Mouse (Mus musculus) spleen, adult 2 months (tissue): ENCODE results near the gene Trappc5. TPM values are rescaled to one million over a fixed set of nuclear protein-coding genes. Genes with fewer than 3 reads are reported as not detected.

Experiments
- DNase-seq, 2 experiments: peaks; one replicate each; pipeline versions ENCODE4 v3.0.0 to v3.0.0-alpha.2; 2012 to 2021; ENCODE audit warnings: low spot score in 2 of 2, low read depth in 1 of 2
- H3K27ac ChIP-seq: fragments of 200-500 bp; 2 replicates; pipeline ENCODE4 v1.5.1; 2012; ENCODE audit warnings: low read length, inconsistent platforms; ENCODE audit not compliant: insufficient read depth
- H3K27me3 ChIP-seq: fragments of 200-500 bp; 2 replicates; pipeline ENCODE4 v1.6.1; 2012; ENCODE audit warnings: mild to moderate bottlenecking, moderate library complexity, low read length, inconsistent platforms; ENCODE audit not compliant: control insufficient read depth, insufficient read depth
- H3K36me3 ChIP-seq: fragments of 200-500 bp; 2 replicates; pipeline ENCODE4 v1.6.1; 2012; ENCODE audit warnings: mild to moderate bottlenecking, low read length, inconsistent platforms; ENCODE audit not compliant: control insufficient read depth, insufficient read depth
- H3K4me1 ChIP-seq: fragments of 200-500 bp; 2 replicates; pipeline ENCODE4 v1.6.1; 2011; ENCODE audit warnings: inconsistent platforms; ENCODE audit not compliant: control insufficient read depth, insufficient read depth, insufficient read length
- H3K4me3 ChIP-seq: fragments of 200-500 bp; 2 replicates; pipeline ENCODE4 v1.5.1; 2011; ENCODE audit warnings: mild to moderate bottlenecking, inconsistent platforms; ENCODE audit not compliant: insufficient read depth, insufficient read length; ENCODE audit errors: extremely low read depth
- CTCF ChIP-seq: fragments of 200-500 bp; IDR thresholded peaks from 2 replicates; pipeline ENCODE4 v1.5.1; 2011; ENCODE audit warnings: mild to moderate bottlenecking, inconsistent platforms; ENCODE audit not compliant: insufficient read depth, insufficient read length, insufficient replicate concordance; ENCODE audit errors: extremely low read depth
- POLR2A ChIP-seq: fragments of 200-500 bp; IDR thresholded peaks from 2 replicates; pipeline ENCODE4 v1.6.1; 2011; ENCODE audit warnings: low read depth, low read length, inconsistent platforms
- WGBS: fragments of 180-500 bp; shearing (Covaris S2); methylation state at CpG from one replicate; pipeline ENCODE4 v1.1.7; 2018; 5-methylcytosine and 5-hydroxymethylcytosine counted together
- polyA plus RNA-seq: library from polyadenylated mRNA; depleted of rRNA; stranded (reverse); fragments of >200 nt; gene quantifications from 2 replicates; pipeline ENCODE4 v1.2.3, GENCODE M21; 2012

The Trappc5 gene
- polyA plus RNA-seq, 1 experiment, result 21.6 TPM

DNA sequence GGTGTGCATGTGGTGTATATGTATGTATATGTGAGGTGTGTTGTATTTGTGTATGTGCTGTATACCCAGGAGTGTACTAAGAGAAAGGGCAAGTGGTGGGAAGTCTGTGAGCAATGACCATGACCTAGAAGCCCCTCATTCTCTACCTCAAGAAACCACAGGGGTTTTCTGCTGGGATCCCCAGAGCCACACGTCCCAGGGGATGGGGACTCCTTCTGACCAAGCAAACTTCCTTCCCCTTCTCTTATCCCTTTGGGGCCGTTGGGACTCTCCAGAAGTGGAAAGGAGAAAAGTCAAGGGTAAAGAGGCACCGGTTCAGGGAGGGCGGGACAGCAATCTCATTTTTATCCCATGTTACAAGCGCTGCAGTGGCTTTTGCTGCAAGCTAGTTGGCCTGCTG is 9.3 kb downstream of the Trappc5 start:
- Histone ChIP-seq H3K27me3 (no peaks in the 10 kb centered on the region), H3K27ac (0 out of 2 replicates have a peak overlapping the region, but pooled peaks have one; percentile 22), H3K36me3 (peaks cover 40% of the 10 kb centered on the region), H3K4me3 (no peak overlapping the region), H3K4me1 (peaks cover 12% of the 10 kb centered on the region; the same call in 1 of the 2 replicates)
- 52% methylated on average over 5 of the region's 5 CpGs for WGBS
- no peak for DNase-seq
- no peak for TF ChIP-seq POLR2A
- no peak for TF ChIP-seq CTCF

DNA sequence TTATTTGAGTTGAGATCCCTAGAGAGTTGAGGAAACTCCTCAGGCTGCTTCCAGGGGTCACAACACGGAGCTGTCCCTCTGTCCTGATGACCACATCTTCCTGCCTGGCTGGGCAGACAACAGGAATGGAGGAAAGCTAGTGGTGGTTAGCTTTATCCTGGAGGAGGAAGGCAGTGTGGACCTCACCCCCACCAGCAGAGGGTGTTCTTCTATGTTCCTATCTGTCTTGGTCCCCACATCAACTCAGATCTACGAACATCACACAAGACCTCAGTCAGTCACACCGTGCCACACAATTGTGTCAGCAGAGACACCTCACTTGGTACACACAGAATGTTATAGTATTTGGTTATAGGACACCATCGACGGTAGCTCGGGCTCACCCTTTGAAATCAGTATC is 11.4 kb downstream of the Trappc5 start:
- H3K4me3 ChIP-seq, result no peak overlapping the region
- H3K27ac ChIP-seq, result no peak overlapping the region
- H3K27me3 ChIP-seq, result no peaks in the 10 kb centered on the region
- peak; percentile 14; the same call in 1 of the 2 replicates for TF ChIP-seq CTCF
- no peak for TF ChIP-seq POLR2A
- no peak for DNase-seq
- peaks cover 12% of the 10 kb centered on the region; the same call in 1 of the 2 replicates for H3K4me1 ChIP-seq
- 58% methylated on average over 6 of the region's 6 CpGs for WGBS
- H3K36me3 ChIP-seq, result peaks cover 41% of the 10 kb centered on the region

DNA sequence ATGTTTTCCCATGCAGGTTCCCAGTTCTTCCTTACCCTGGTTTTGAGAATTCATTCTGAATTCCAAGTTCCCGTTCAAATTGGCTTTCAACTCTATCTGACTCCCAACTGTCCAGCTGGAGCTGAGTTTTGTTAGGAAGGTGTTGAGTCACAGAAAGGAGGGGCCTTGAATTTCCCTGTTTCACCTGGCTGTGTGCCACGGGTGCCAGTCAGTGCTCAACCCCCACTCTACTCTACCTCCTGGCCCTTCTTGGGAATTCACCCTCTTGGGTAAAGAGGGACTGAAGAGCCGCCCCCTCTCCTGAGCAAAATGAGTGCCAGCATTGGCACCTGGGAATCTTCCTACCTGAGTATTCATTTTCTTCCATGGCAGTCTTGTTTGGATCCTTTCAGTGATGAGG is 14.7 kb downstream of the Trappc5 start:
- H3K36me3 ChIP-seq, result peaks cover 26% of the 10 kb centered on the region
- 70% methylated on average over 3 of the region's 3 CpGs for WGBS
- H3K27me3 ChIP-seq, result no peaks in the 10 kb centered on the region
- H3K27ac ChIP-seq, result no peak overlapping the region
- TF ChIP-seq POLR2A, result no peak
- no peak for TF ChIP-seq CTCF
- DNase-seq, result no peak
- peaks cover 16% of the 10 kb centered on the region; the same call in 1 of the 2 replicates for H3K4me1 ChIP-seq
- H3K4me3 ChIP-seq, result peak overlapping the region; percentile 9; the same call in 1 of the 2 replicates

DNA sequence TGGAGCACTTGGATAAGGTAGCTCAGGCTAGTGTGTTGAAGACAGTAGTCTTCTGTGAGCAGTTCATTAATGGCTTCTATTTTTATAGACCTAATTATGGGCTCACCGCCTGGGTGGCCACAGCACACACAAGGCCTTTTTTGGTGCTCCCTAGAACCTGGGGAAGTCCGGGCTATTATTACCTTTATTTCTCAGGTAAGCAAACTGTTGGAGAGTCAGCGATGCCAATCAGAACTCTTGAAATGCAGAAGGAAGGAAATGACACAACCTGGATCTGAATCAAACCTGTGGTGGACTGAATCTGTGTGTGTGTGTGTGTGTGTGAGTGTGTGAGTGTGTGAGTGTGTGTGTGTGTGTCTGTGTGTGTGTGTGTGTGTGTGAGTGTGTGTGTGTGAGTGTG is 18.0 kb downstream of the Trappc5 start, which contains the start of gene Fcer2a:
Fcer2a (minus strand) TSS at position 55 of the 400 bp plus-strand sequence.
- Histone ChIP-seq H3K27ac (peak within 1 kb of the TSS; percentile 85), H3K4me1 (peaks cover 6% of the 10 kb centered on the region; the same call in 1 of the 2 replicates), H3K27me3 (no peaks in the 10 kb centered on the region), H3K4me3 (peak within 1 kb of the TSS; percentile 62), H3K36me3 (peaks cover 10% of the 10 kb centered on the region)
- no peak for TF ChIP-seq CTCF
- peak; percentile 54 to 55 for DNase-seq
- 37% methylated on average over 3 of the region's 3 CpGs for WGBS

DNA sequence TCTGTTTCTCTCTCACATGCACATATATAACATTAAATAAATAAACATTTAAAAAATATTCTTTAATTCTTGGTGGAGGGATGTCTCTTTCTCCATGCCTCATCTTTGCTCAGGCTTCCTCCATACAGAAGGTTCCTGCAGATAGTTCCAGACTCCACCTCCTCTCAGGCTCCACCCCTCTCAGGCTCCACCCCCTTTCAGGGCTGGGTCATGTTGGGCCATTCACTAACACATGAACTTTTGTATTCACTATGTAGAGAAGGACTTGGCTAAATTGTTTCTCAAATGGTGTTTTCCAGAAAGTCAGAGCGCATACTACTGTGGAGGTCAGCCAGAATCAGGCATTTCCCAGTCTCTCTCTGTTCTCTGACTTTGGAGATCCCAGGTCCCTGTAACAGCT is 25.4 kb downstream of the Trappc5 start:
- no peak for DNase-seq
- Histone ChIP-seq H3K27ac (no peak overlapping the region), H3K36me3 (no peaks in the 10 kb centered on the region), H3K4me1 (peaks cover 2% of the 10 kb centered on the region; the same call in 1 of the 2 replicates), H3K27me3 (no peaks in the 10 kb centered on the region), H3K4me3 (no peak overlapping the region)
- 93% methylated on average over 1 of the region's 1 CpGs for WGBS
- TF ChIP-seq POLR2A (no peak), CTCF (no peak)

DNA sequence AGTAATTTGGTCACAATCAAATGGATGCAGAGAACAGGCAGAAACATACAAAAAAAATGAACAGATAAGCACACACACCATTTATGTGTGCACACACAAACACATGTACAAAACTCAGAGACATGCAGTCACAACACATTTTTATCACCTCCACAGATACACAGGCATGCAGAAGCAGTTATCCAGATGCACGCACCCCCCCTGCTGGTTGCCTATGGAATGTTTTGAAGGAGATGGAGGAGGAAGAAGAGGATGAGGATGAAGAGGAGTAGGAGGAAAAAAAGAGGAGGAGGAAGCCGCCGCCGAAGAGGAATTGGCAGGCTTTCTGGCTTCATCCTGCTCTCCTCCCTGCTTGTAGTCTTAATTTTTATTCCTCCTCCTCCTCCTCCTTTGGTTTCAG is 29.6 kb downstream of the Trappc5 start:
- Histone ChIP-seq H3K4me1 (peaks cover 9% of the 10 kb centered on the region; the same call in 1 of the 2 replicates), H3K4me3 (no peak overlapping the region), H3K36me3 (no peaks in the 10 kb centered on the region), H3K27ac (no peak overlapping the region), H3K27me3 (no peaks in the 10 kb centered on the region)
- TF ChIP-seq CTCF (no peak), POLR2A (no peak)
- DNase-seq, result no peak
- WGBS, result 38% methylated on average over 4 of the region's 4 CpGs

DNA sequence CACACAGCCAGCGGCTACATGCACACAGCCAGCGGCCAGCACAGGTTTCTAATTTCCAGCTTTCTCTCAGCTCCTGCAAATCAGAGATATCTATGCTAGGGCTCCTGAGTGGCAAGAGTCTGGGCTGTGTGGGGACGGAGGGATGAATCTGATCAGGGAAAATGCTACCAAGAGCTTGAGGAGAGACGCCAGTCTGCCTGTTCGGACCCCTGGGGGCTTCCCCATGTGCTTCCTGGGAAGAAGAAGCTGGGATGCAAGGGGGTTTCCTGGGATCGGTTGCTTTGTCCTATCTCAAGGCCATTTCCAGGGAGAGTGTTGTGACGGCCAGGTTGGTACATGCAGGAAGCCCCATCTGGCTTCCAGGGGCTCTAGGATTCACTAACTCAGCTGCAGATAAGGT is 31.5 kb downstream of the Trappc5 start:
- Histone ChIP-seq H3K4me3 (no peak overlapping the region), H3K27me3 (no peaks in the 10 kb centered on the region), H3K4me1 (peaks cover 21% of the 10 kb centered on the region; the same call in 1 of the 2 replicates), H3K27ac (no peak overlapping the region), H3K36me3 (no peaks in the 10 kb centered on the region)
- no peak for TF ChIP-seq POLR2A
- no peak for TF ChIP-seq CTCF
- 82% methylated on average over 7 of the region's 7 CpGs for WGBS
- no peak for DNase-seq
